Mouse (Mus musculus) megakaryocyte, embryonic 14.5 days (primary cell): ENCODE measurements at regions not wholly inside any gene's neighbourhood (a gene's known extent, or its start where the extent isn't known, plus 50 kb on each side); places are given as distances from the start of the nearest gene placed in this dataset.

Experiments
- FLI1 ChIP-seq: IDR thresholded peaks from 2 replicates; pipeline ENCODE4 v1.6.1; 2012; ENCODE audit warnings: low read length, inconsistent platforms, mixed read lengths
- GATA1 ChIP-seq: IDR thresholded peaks from 3 replicates; pipeline ENCODE4 v1.6.1; 2012; ENCODE audit warnings: mixed read lengths, low read length, inconsistent platforms, borderline replicate concordance

- TF ChIP-seq GATA1 (no peak), FLI1 (no peak)
Observed at GRCm38 (mm10) chr16:21367449-21367848, 55.5 kb upstream of the Vps8 start.
